Mouse (Mus musculus) bone marrow macrophage, adult 2 months (primary cell): ENCODE results near the gene Rnf10.
A peak's percentile ranks its signal among the peaks of the same experiment; 100 is the strongest.

Experiments
- CTCF ChIP-seq: IDR thresholded peaks from 2 replicates; pipeline ENCODE4 v1.5.1; 2012; ENCODE audit warnings: low read depth, mild to moderate bottlenecking, low read length, moderate library complexity
- POLR2A ChIP-seq: IDR thresholded peaks from 2 replicates; pipeline ENCODE4 v1.6.1; 2012; ENCODE audit warnings: mild to moderate bottlenecking, low read depth, low read length, borderline replicate concordance

DNA sequence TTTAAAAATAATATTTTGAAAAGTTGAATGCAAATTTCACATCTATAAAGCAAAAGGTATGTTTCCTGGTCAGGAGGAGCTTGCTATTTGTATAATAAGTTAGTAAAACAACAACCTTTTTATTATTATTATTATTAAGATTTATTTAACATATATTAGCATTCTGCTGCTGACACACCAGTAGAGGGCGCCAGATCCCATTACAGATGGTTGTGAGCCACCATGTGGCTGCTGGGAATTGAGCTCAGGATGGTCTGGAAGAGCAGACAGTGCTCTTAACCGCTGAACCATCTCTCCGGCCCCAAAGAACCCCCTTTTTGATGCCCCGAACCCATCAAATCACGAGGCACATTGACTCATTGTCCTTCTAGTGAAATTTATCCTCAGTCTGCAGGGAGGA is 65.5 kb downstream of the Rnf10 start:
- TF ChIP-seq POLR2A, result no peak
- peak; percentile 37; the same call in 1 of the 2 replicates for TF ChIP-seq CTCF
